Mouse (Mus musculus) embryo, embryonic 11.5 days (tissue): ENCODE results near the gene Tmub2.
"Not testable (repeated sequence)": the region's sequence is repeated elsewhere in the genome, so short reads cannot be mapped to it uniquely, and the experiment has no call there.

Experiments
- DNase-seq: peaks from one replicate; pipeline ENCODE4 v3.0.0-alpha.2; 2012; ENCODE audit warnings: low read depth, low spot score

Tmub2 gene

DNA sequence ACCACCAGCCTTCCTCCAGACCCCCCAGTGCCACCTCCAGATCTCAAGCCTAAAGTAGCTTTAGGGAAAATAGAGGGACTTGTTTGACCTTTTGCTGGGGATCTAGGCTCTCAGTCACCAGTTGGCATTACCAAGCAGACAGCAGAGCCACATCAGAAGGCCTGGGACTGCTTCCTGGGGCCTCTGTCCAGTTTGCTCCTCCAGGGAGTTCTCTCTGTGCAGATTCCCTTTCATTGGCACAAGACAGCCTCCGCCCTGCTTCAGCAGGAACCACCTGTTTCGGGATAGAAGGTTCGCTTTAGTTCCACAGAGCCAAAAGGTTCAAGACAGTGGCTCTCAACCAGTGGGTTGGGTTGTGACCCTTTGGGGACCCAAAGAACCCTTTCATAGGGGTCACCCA lies 5.1 kb upstream of the Tmub2 start:
- DNase-seq, result no peak

GRCm38 (mm10) chr11:102280267-102280666 lies 4.5 kb upstream of the Tmub2 start:
- not testable (repeated sequence) for DNase-seq

DNA sequence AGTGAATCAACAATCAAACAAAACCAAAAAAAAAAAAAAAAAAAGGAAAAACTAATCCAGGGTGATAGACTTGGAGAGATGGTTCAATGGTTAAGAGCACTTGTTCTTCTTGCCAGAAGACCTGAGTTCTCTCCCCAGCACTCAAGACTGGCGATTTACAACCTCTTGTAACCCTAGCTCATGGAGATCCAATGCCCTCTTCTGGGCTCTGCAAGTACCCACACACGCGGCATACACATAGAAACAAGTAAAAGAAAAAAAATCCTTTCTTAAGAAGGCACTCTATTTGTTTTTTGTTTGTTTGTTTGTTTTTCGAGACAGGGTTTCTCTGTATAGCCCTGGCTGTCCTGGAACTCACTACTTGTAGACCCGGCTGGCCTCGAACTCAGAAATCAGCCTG lies 809 bp upstream of the Tmub2 start:
- no peak for DNase-seq

DNA sequence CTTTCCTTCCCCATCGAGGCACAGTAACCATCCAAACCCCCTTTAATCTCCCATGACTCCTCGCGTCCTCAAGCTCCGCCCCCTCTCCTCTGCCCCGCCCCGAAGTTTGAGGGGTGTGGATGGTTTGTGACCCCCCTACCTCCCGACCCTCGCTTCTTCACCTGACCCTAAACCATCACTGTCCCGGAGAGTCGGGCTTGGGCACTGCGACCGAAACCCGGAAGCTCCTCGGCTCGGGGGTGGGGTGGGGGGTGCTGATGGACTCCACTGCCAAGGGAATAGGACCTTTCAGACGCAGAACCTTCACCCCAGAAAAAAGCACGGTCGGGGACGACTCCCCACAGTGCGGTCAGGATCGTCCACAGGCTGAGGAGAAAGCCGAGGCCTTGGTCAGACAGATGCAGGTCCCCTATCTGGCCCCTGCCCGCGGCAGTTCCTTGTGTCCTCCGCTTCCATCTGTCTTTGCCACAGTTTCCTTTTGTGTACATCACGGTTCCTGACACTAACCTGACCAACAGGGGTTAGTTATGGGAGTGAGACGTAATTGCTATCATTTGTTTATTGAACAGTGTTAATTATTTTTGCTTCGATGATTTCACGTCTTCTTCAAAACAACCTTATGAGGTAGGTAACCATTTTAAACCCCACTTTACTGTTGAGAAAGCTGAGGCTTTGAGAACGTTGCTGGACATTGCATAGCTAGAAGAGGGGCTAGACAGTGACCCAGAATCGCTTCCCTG lies 534 bp downstream of the Tmub2 start:
- DNase-seq, result no peak

GRCm38 (mm10) chr11:102287485-102287884 lies 2.8 kb downstream of the Tmub2 start:
- DNase-seq, result no peak

GRCm38 (mm10) chr11:102288027-102288804 lies 3.5 kb downstream of the Tmub2 start:
- DNase-seq, result no peak

- no peak for DNase-seq
These were observed 4.2 kb downstream of the Tmub2 start for GRCm38 (mm10) chr11:102288913-102289312.

GRCm38 (mm10) chr11:102289511-102290100 lies 4.9 kb downstream of the Tmub2 start:
- no peak for DNase-seq

GRCm38 (mm10) chr11:102290141-102290540 lies 5.4 kb downstream of the Tmub2 start:
- no peak for DNase-seq

- DNase-seq, result no peak
These were observed 6.4 kb downstream of the Tmub2 start for GRCm38 (mm10) chr11:102291051-102291535.

- DNase-seq, result no peak
These were observed 9.2 kb downstream of the Tmub2 start for GRCm38 (mm10) chr11:102293971-102294370.

- no peak for DNase-seq
These were observed 9.7 kb downstream of the Tmub2 start for GRCm38 (mm10) chr11:102294416-102294815.

GRCm38 (mm10) chr11:102294887-102295597 lies 10.3 kb downstream of the Tmub2 start:
- DNase-seq, result no peak

GRCm38 (mm10) chr11:102295598-102296471 lies 11.1 kb downstream of the Tmub2 start:
- peak; percentile 42 for DNase-seq

- DNase-seq, result peak; percentile 97
These were observed 12.1 kb downstream of the Tmub2 start, which contains the start of gene Atxn7l3 for GRCm38 (mm10) chr11:102296491-102297472. Gene Atxn7l3, minus strand, starts transcription at chr11:102296631.

DNA sequence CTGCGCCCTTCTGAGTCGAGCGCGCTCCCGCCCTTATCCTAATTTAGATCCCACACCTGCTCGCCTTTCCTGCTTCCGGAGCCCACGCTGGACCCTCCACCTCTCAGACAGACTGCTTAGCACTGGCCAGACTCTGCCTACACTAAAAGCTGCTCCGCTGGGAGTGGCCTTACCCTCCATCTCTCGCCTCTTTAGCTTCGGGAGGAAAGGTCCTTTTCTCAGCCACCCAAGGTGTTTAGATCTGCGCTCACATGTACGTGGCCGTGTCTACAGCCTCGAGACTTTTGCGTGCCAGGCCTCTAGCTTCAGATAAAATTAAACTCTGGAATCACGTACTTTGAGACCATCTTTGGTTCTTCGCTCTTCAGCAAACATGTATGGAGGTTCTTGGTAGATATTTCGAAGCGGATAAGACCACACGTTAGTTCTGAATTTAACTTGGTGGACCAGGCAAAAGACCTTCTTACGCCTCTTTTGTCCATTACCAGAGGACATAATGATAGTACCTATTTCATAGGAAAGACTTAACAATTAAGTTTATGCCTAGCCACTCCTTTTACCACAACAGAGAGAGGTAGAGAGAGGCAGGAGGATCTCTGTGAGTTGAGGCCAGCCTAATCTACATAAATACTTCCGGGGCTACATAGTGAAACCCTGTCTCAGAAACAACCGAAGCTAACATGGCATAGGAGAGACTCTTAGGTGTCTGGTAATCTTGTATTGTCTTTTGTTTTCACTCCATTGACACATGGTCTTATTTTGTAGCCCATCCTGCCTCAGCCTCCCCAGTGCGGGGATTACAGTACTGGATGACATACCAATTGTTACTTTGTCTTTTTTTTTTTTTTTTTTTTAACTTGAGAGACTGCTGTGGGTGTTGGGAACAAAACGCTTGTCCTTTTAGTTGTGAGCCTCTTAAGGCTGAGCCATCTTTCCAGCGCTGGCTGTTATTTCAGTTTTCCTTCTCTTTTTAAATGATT lies 13.1 kb downstream of the Tmub2 start:
- no peak for DNase-seq

DNA sequence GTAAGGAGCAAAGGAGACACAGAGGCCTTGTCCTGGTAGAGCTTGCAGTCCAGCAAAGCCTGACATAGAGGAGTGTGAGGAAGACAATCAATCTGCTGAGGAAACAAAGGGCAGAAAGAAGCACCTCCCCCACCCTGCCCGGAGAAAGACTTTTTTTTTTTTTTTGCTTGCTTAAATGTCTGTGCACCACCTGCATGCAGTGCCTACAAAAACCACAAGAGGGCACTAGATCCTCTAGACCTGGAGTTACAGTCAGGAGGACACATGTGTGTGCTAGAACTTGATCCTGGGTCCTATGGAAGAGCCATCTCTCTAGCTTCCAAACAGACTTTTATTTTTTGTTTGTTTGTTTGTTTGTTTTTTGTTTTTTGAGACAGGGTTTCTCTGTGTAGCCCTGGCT lies 15.1 kb downstream of the Tmub2 start:
- DNase-seq, result peak; percentile 65

- no peak for DNase-seq
These were observed 19.4 kb downstream of the Tmub2 start for GRCm38 (mm10) chr11:102304141-102304540.
